Mouse (Mus musculus): ENCODE results near the gene Zfp712. TPM values are rescaled to one million over a fixed set of nuclear protein-coding genes. Genes with fewer than 3 reads are reported as not detected.

Gene Zfp712
- total RNA-seq, 1 experiment: 0.54 TPM

DNA sequence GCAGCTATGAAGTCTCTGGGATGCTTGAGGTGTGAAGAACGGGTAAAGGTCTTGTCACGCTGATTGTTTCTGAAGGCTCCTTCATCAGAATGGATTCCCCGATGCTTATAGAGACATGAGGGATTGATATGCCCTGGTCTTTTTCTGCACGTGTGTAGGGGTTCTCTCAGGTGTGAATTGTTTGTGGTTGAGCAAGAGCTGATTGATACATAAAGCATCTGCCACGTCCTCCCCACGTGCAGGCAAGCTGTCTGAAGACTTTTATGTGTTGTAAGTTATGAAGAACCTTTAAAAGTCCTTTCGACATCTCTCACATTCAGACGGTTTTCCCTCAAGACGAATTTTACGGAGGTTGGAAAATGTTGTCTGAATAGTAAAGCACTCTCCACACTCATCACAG is 36.9 kb upstream of the Zfp712 start, which contains the start of gene Zfp708:
Gene Zfp708, minus strand, starts transcription at position 101 of the 400 bp plus-strand sequence.
- in situ Hi-C loops (cut with MboI; ENCODE audit: low sequenced_read_pairs in 2 of 2, unreplicated experiment in 2 of 2): no loop called here
- H3K4me1 ChIP-seq (ENCODE audit: control insufficient read depth in 2 of 2, insufficient read depth in 2 of 2, low read length in 2 of 2, poor library complexity in 1 of 2): no peaks in the 10 kb centered on the region
- TF ChIP-seq ZNF384 (IDR thresholded peaks at IDR 0.05; ENCODE audit: low read depth, low read length) (no peak), ZC3H11A (IDR thresholded peaks at IDR 0.05; ENCODE audit: borderline replicate concordance, low read depth, low read length) (no peak), MAFK (IDR thresholded peaks at IDR 0.05; ENCODE audit: insufficient read depth, low read depth, low read length) (no peak), HCFC1 (IDR thresholded peaks at IDR 0.05; ENCODE audit: borderline replicate concordance, insufficient read depth, low read length) (no peak), CHD2 (IDR thresholded peaks at IDR 0.05; ENCODE audit: low read depth, low read length) (no peak)
- no peak within 1 kb of the TSS for H3K27ac ChIP-seq (ENCODE audit: insufficient read depth, low read depth, low read length, poor library complexity, severe bottlenecking)
- H3K9me3 ChIP-seq (ENCODE audit: control insufficient read depth, insufficient read depth, low read depth, low read length): no peaks in the 10 kb centered on the region
- no peak within 1 kb of the TSS for H3K9ac ChIP-seq (ENCODE audit: insufficient read depth, low read depth, low read length, poor library complexity, severe bottlenecking)
- H3K4me3 ChIP-seq (ENCODE audit: insufficient read depth in 1 of 2, low read depth in 1 of 2, low read length in 2 of 2, poor library complexity in 1 of 2, severe bottlenecking in 1 of 2): no peak within 1 kb of the TSS
- no peak for DNase-seq (ENCODE audit: low read depth, low spot score)
- H3K36me3 ChIP-seq (ENCODE audit: control insufficient read depth, insufficient read depth, low read length, poor library complexity, severe bottlenecking): no peaks in the 10 kb centered on the region; the same call in 1 of the 2 replicates

DNA sequence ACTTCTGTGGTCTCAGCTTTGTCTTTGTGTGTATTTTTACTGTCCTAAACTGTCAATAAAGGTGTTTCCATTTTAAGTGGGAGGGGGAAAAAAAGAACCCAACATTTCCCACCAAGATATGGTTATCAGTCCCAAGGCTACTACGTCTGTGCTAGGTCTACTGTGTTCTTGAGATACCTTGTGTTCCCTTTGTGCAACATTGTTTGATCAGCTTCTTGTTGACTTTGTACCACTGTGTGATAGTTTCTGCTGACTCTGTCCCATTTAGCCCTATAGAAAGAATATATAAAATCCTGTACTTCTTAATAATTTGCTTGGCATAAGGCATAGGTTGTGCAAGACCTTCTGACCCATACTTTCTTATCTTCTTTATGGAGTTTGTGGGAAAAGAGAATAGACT is 29.2 kb upstream of the Zfp712 start:
- no peaks in the 10 kb centered on the region for H3K9me3 ChIP-seq (ENCODE audit: control insufficient read depth, insufficient read depth, low read depth, low read length)
- no peaks in the 10 kb centered on the region for H3K4me1 ChIP-seq (ENCODE audit: control insufficient read depth in 2 of 2, insufficient read depth in 2 of 2, low read length in 2 of 2, poor library complexity in 1 of 2)
- no peak overlapping the region for H3K4me3 ChIP-seq (ENCODE audit: insufficient read depth in 1 of 2, low read depth in 1 of 2, low read length in 2 of 2, poor library complexity in 1 of 2, severe bottlenecking in 1 of 2)
- TF ChIP-seq MAFK (IDR thresholded peaks at IDR 0.05; ENCODE audit: insufficient read depth, low read depth, low read length): no peak
- TF ChIP-seq ZC3H11A (IDR thresholded peaks at IDR 0.05; ENCODE audit: borderline replicate concordance, low read depth, low read length): no peak
- no peak for TF ChIP-seq HCFC1 (IDR thresholded peaks at IDR 0.05; ENCODE audit: borderline replicate concordance, insufficient read depth, low read length)
- TF ChIP-seq ZNF384 (IDR thresholded peaks at IDR 0.05; ENCODE audit: low read depth, low read length): no peak
- TF ChIP-seq CHD2 (IDR thresholded peaks at IDR 0.05; ENCODE audit: low read depth, low read length): no peak
- DNase-seq (ENCODE audit: low read depth, low spot score): no peak
- no peak overlapping the region for H3K9ac ChIP-seq (ENCODE audit: insufficient read depth, low read depth, low read length, poor library complexity, severe bottlenecking)
- no peaks in the 10 kb centered on the region; the same call in 1 of the 2 replicates for H3K36me3 ChIP-seq (ENCODE audit: control insufficient read depth, insufficient read depth, low read length, poor library complexity, severe bottlenecking)
- in situ Hi-C loops (cut with MboI; ENCODE audit: low sequenced_read_pairs in 2 of 2, unreplicated experiment in 2 of 2): no loop called here
- H3K27ac ChIP-seq (ENCODE audit: insufficient read depth, low read depth, low read length, poor library complexity, severe bottlenecking): no peak overlapping the region

DNA sequence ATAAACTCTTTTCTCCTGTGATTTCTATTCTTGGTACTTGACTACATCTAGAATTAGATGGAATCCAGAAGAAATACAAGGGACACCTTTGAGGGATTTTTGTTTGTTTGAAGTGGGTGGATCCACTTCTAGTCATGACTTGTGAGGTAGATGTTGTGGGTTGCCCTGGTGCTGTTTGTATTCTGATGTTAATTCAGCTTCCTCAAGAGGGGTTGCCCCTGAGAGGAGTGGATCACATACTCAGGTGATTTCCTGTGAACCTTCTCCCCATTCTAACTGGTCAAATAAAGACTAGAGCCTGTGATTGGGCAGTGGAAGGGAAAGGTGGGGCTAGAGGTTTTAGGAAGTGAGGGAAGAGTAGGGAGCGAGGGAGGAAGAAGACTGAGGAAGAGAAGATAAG is 21.0 kb upstream of the Zfp712 start:
- Histone ChIP-seq H3K4me1 (ENCODE audit: control insufficient read depth in 2 of 2, insufficient read depth in 2 of 2, low read length in 2 of 2, poor library complexity in 1 of 2) (peaks cover 0 to 2% of the 10 kb centered on the region in 2 experiments; a peak in 1 of 4 replicates), H3K27ac (ENCODE audit: insufficient read depth, low read depth, low read length, poor library complexity, severe bottlenecking) (no peak overlapping the region; the same call in 1 of the 2 replicates), H3K4me3 (ENCODE audit: insufficient read depth in 1 of 2, low read depth in 1 of 2, low read length in 2 of 2, poor library complexity in 1 of 2, severe bottlenecking in 1 of 2) (peak overlapping the region; percentile 87 to 92), H3K9me3 (ENCODE audit: control insufficient read depth, insufficient read depth, low read depth, low read length) (no peaks in the 10 kb centered on the region), H3K9ac (ENCODE audit: insufficient read depth, low read depth, low read length, poor library complexity, severe bottlenecking) (no peak overlapping the region), H3K36me3 (ENCODE audit: control insufficient read depth, insufficient read depth, low read length, poor library complexity, severe bottlenecking) (no peaks in the 10 kb centered on the region)
- TF ChIP-seq MAFK (IDR thresholded peaks at IDR 0.05; ENCODE audit: insufficient read depth, low read depth, low read length) (no peak), ZC3H11A (IDR thresholded peaks at IDR 0.05; ENCODE audit: borderline replicate concordance, low read depth, low read length) (no peak), CHD2 (IDR thresholded peaks at IDR 0.05; ENCODE audit: low read depth, low read length) (no peak), HCFC1 (IDR thresholded peaks at IDR 0.05; ENCODE audit: borderline replicate concordance, insufficient read depth, low read length) (no peak)
- DNase-seq (ENCODE audit: low read depth, low spot score): peak; percentile 29
- in situ Hi-C loops (cut with MboI; ENCODE audit: low sequenced_read_pairs in 2 of 2, unreplicated experiment in 2 of 2): no loop called here

DNA sequence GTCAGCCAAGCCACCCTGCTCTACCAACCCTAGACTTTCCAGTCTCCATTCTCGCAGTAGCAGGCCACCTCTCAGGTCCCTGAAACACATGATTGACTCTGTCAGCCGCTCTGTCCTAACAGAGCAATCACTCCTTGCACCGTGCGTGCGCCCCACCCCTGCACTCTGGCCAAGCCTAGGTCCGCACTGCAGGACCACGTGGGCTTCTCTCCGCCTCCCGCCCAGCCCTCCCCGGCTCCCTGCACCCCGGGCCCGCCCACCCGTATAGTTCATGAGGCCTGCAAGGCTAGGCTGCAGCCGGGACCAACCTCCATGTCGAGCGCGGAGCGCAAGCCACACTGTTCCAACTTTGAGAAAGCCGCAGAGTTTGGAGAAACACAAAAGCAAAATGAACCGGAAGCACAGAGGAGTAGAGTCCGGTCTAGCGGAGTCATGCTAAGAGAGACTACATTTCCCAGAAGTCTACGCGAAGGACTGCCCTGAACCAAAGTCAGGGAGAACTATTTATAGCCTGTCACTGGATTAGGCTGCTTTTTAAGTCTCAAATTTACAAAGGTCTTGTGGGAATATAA is 20.3 kb upstream of the Zfp712 start:
- H3K4me1 ChIP-seq (ENCODE audit: control insufficient read depth in 2 of 2, insufficient read depth in 2 of 2, low read length in 2 of 2, poor library complexity in 1 of 2): peaks cover 0 to 2% of the 10 kb centered on the region in 2 experiments; a peak in 1 of 4 replicates
- TF ChIP-seq HCFC1 (IDR thresholded peaks at IDR 0.05; ENCODE audit: borderline replicate concordance, insufficient read depth, low read length): peak; percentile 87
- 0 out of 2 replicates have a peak, but pooled peaks have one; percentile 39 for TF ChIP-seq MAFK (IDR thresholded peaks at IDR 0.05; ENCODE audit: insufficient read depth, low read depth, low read length)
- no peak for TF ChIP-seq ZC3H11A (IDR thresholded peaks at IDR 0.05; ENCODE audit: borderline replicate concordance, low read depth, low read length)
- no peak for TF ChIP-seq CHD2 (IDR thresholded peaks at IDR 0.05; ENCODE audit: low read depth, low read length)
- TF ChIP-seq ZNF384 (IDR thresholded peaks at IDR 0.05; ENCODE audit: low read depth, low read length): no peak
- peak overlapping the region; percentile 94 for H3K27ac ChIP-seq (ENCODE audit: insufficient read depth, low read depth, low read length, poor library complexity, severe bottlenecking)
- H3K36me3 ChIP-seq (ENCODE audit: control insufficient read depth, insufficient read depth, low read length, poor library complexity, severe bottlenecking): no peaks in the 10 kb centered on the region
- DNase-seq (ENCODE audit: low read depth, low spot score): peak; percentile 73
- in situ Hi-C loops (cut with MboI; ENCODE audit: low sequenced_read_pairs in 2 of 2, unreplicated experiment in 2 of 2): no loop called here
- no peaks in the 10 kb centered on the region for H3K9me3 ChIP-seq (ENCODE audit: control insufficient read depth, insufficient read depth, low read depth, low read length)
- H3K9ac ChIP-seq (ENCODE audit: insufficient read depth, low read depth, low read length, poor library complexity, severe bottlenecking): peak overlapping the region; percentile 79
- H3K4me3 ChIP-seq (ENCODE audit: insufficient read depth in 1 of 2, low read depth in 1 of 2, low read length in 2 of 2, poor library complexity in 1 of 2, severe bottlenecking in 1 of 2): peak overlapping the region; percentile 87 to 92
